39 mouse cellular contexts compared by ENCODE assay signal in the genomic region with DNA sequence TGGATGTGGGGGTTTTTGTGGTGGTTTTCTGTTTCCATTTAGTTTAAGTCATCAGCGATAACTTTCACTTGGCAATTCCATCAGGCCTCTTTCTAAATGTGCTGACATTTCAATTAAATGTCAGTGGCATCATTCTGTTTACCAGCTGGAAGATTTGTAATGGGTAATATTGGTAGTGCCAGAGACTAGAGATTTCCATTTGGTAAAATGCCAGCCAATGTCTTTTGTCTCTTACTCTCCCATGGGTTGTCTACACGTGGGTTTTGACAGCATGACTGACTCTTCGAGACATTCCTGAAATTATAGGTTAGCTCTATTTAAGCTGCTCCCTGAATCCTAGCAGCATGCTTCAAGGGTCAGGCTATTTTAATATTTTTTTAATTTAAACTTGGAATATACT. TPM values are rescaled to one million over a fixed set of nuclear protein-coding genes. Genes with fewer than 3 reads are reported as not detected.
DNase-seq lines count a peak whose midpoint lies in the region; ATAC-seq lines count a peak whose summit lies in the region.
"Had no signal": no experiment of that assay in that cellular context is flagged by ENCODE, and none has a peak within 500 bp of the region (broad histone marks: within the 10 kb centered on the region; RNA-seq: fewer than 3 reads in every experiment).

No protein-coding gene starts in this region.

- no peaks in the 10 kb centered on the region for H3K4me1 ChIP-seq in forebrain, embryonic 14.5 days (ENCODE audit: control insufficient read depth, insufficient read depth, low read length)
- no peaks in the 10 kb centered on the region for H3K4me1 ChIP-seq in forebrain, embryonic 12.5 days
- H3K4me1 ChIP-seq: heart, embryonic 10.5 days; heart, embryonic 15.5 days; hindbrain, embryonic 12.5 days; kidney, embryonic 15.5 days; limb, embryonic 10.5 days; limb, embryonic 15.5 days; liver, embryonic 13.5 days; midbrain, embryonic 15.5 days; neural tube, embryonic 12.5 days had no signal

- H3K4me2 ChIP-seq in forebrain, embryonic 14.5 days (ENCODE audit: low read length), result no peak overlapping the region
- H3K4me2 ChIP-seq in forebrain, embryonic 12.5 days, result no peak overlapping the region
- H3K4me2 ChIP-seq: heart, embryonic 15.5 days; hindbrain, embryonic 12.5 days; kidney, embryonic 15.5 days; limb, embryonic 15.5 days; liver, embryonic 13.5 days; midbrain, embryonic 15.5 days; neural tube, embryonic 12.5 days had no signal

- WGBS in forebrain, embryonic 14.5 days, result 54% methylated on average over 3 of the region's 3 CpGs
- 82% methylated on average over 3 of the region's 3 CpGs for WGBS in forebrain, embryonic 12.5 days

- H3K9ac ChIP-seq in forebrain, embryonic 14.5 days (ENCODE audit: low read length), result no peak overlapping the region
- no peak overlapping the region for H3K9ac ChIP-seq in forebrain, embryonic 12.5 days
- H3K9ac ChIP-seq: heart, embryonic 15.5 days; hindbrain, embryonic 12.5 days; kidney, embryonic 15.5 days; limb, embryonic 15.5 days; liver, embryonic 13.5 days; midbrain, embryonic 15.5 days; neural tube, embryonic 12.5 days had no signal

- no peak overlapping the region for H3K4me3 ChIP-seq in forebrain, embryonic 14.5 days (ENCODE audit: low read depth, low read length)
- H3K4me3 ChIP-seq in forebrain, embryonic 12.5 days (replicated peaks), result no peak overlapping the region
- H3K4me3 ChIP-seq: erythroblast, embryonic 14.5 days; heart, embryonic 10.5 days; heart, embryonic 15.5 days; hindbrain, embryonic 12.5 days; kidney, embryonic 15.5 days; limb, embryonic 10.5 days; limb, embryonic 15.5 days; liver, embryonic 13.5 days; midbrain, embryonic 15.5 days; myocyte; neural tube, embryonic 12.5 days had no signal

- H3K9me3 ChIP-seq in forebrain, embryonic 14.5 days (replicated peaks; ENCODE audit: control insufficient read depth, low read length), result no peaks in the 10 kb centered on the region
- H3K9me3 ChIP-seq in forebrain, embryonic 12.5 days, result no peaks in the 10 kb centered on the region
- H3K9me3 ChIP-seq: heart, embryonic 10.5 days; heart, embryonic 15.5 days; hindbrain, embryonic 12.5 days; kidney, embryonic 15.5 days; limb, embryonic 10.5 days; limb, embryonic 15.5 days; liver, embryonic 13.5 days; midbrain, embryonic 15.5 days; neural tube, embryonic 12.5 days had no signal

- DNase-seq in forebrain, embryonic 14.5 days (ENCODE audit: low spot score), result peak; percentile 65
- peak; percentile 12 for DNase-seq in layer of hippocampus, adult 9-11 months
- DNase-seq in layer of hippocampus, postnatal 10 days (ENCODE audit: low spot score in 2 of 2), result no peak
- DNase-seq in brain, adult 2 months (ENCODE audit: low read depth, low spot score), result peak; percentile 19
- DNase-seq in frontal cortex, postnatal 14 days (ENCODE audit: low spot score in 2 of 2), result no peak
- DNase-seq: adrenal gland, postnatal 36 days; cerebellum, adult 11 months; cerebellum, adult 9-11 months; gastrocnemius, postnatal 25 days; heart, adult 11 months; kidney, adult 18-20 months; kidney, postnatal 25 days; liver, embryonic 13.5 days; lung, adult 18-20 months; right cerebral cortex, adult 18-20 months; spleen, adult 18-20 months; thymus, adult 18-20 months; thymus, postnatal 36 days had no signal

- H3K36me3 ChIP-seq in forebrain, embryonic 14.5 days (ENCODE audit: control insufficient read depth, insufficient read depth, low read length), result no peaks in the 10 kb centered on the region
- H3K36me3 ChIP-seq in forebrain, embryonic 12.5 days (replicated peaks), result no peaks in the 10 kb centered on the region
- H3K36me3 ChIP-seq: heart, embryonic 10.5 days; heart, embryonic 15.5 days; hindbrain, embryonic 12.5 days; kidney, embryonic 15.5 days; limb, embryonic 10.5 days; limb, embryonic 15.5 days; liver, embryonic 13.5 days; midbrain, embryonic 15.5 days; neural tube, embryonic 12.5 days had no signal

- ATAC-seq in forebrain, embryonic 14.5 days, result peak; percentile 50; the same call in 1 of the 2 replicates
- no peak for ATAC-seq in forebrain, embryonic 12.5 days (ENCODE audit: low FRiP score)
- ATAC-seq in inflammation-experienced regulatory T-cells, adult 6 months, result peak; percentile 26
- ATAC-seq: lung, postnatal 0 days; midbrain, embryonic 15.5 days had no signal

- no peaks in the 10 kb centered on the region for H3K27me3 ChIP-seq in forebrain, embryonic 14.5 days (replicated peaks; ENCODE audit: control insufficient read depth, insufficient read depth, low read length)
- no peaks in the 10 kb centered on the region for H3K27me3 ChIP-seq in forebrain, embryonic 12.5 days
- H3K27me3 ChIP-seq: heart, embryonic 15.5 days; hindbrain, embryonic 12.5 days; kidney, embryonic 15.5 days; limb, embryonic 15.5 days; liver, embryonic 13.5 days; midbrain, embryonic 15.5 days; neural tube, embryonic 12.5 days had no signal

- H3K27ac ChIP-seq in forebrain, embryonic 14.5 days (ENCODE audit: low read depth, low read length), result no peak overlapping the region
- H3K27ac ChIP-seq in forebrain, embryonic 12.5 days, result no peak overlapping the region
- H3K27ac ChIP-seq: heart, embryonic 10.5 days; heart, embryonic 15.5 days; hindbrain, embryonic 12.5 days; kidney, embryonic 15.5 days; limb, embryonic 10.5 days; limb, embryonic 15.5 days; liver, embryonic 13.5 days; macrophage; midbrain, embryonic 15.5 days; neural tube, embryonic 12.5 days; stomach, postnatal 0 days had no signal

RNA-seq across cellular contexts. Expression of gene Capn13, which starts 53.0 kb away (rescaled TPM):
- polyA plus RNA-seq in forebrain, embryonic 14.5 days (2014; fragmentation: Nextera tagmentation; extraction: Ambion mirVana), result not detected in 2 replicates
- not detected in 2 replicates for polyA plus RNA-seq in forebrain, embryonic 12.5 days (2016; fragmentation: Nextera tagmentation; extraction: Ambion mirVana)
- not detected for total RNA-seq in layer of hippocampus, postnatal 10 days (2021)
- not detected for polyA plus RNA-seq in inflammation-experienced regulatory T-cells, adult 6 months (2017; shearing (Covaris generic))
- total RNA-seq: adrenal gland, adult 18-20 months; adrenal gland, postnatal 36 days; gastrocnemius, adult 18-20 months; gastrocnemius, postnatal 25 days; heart, postnatal 25 days; layer of hippocampus, adult 18-20 months; left cerebral cortex, postnatal 10 days; megakaryocyte-erythroid progenitor cell, adult 5-6 weeks had no signal
- polyA plus RNA-seq: erythroblast, embryonic 14.5 days; heart, embryonic 10.5 days; hindbrain, embryonic 12.5 days; kidney, embryonic 15.5 days; limb, embryonic 10.5 days; limb, embryonic 15.5 days; liver, embryonic 13.5 days; lung, postnatal 0 days; macrophage; midbrain, embryonic 15.5 days; myocyte; neural tube, embryonic 12.5 days had no signal

Comparison
In these comparisons a context has a peak if more than half of its experiments do, and no peak if none do; other contexts are left out.
1. DNase-seq: peak in forebrain, embryonic 14.5 days (single experiment), layer of hippocampus, adult 9-11 months (single experiment) and brain, adult 2 months (single experiment); none in layer of hippocampus, postnatal 10 days (0 of 2) and frontal cortex, postnatal 14 days (0 of 2).